Mouse (Mus musculus): Measurements from ENCODE around the gene Hif3a. TPM values are rescaled to one million over a fixed set of nuclear protein-coding genes. Genes with fewer than 3 reads are reported as not detected.
A peak's percentile ranks its signal among the peaks of the same experiment; 100 is the strongest.

Gene Hif3a
- polyA plus RNA-seq, 1 experiment, result 0.68 TPM

- no peak for TF ChIP-seq POLR2A (IDR thresholded peaks at IDR 0.05; ENCODE audit: low read depth, low read length)
- TF ChIP-seq CTCF (IDR thresholded peaks at IDR 0.05; ENCODE audit: extremely low read depth, insufficient read length, insufficient replicate concordance, low read depth, low read length), result no peak
- H3K27ac ChIP-seq (ENCODE audit: insufficient read depth, low read depth, low read length), result no peak overlapping the region
- H3K4me1 ChIP-seq (ENCODE audit: control insufficient read depth, insufficient read depth, insufficient read length, low read length), result peaks cover 13% of the 10 kb centered on the region; the same call in 1 of the 2 replicates
- H3K36me3 ChIP-seq (ENCODE audit: control insufficient read depth, insufficient read depth, low read length), result peaks cover 89% of the 10 kb centered on the region
- H3K27me3 ChIP-seq (ENCODE audit: control insufficient read depth, insufficient read depth, low read length), result no peaks in the 10 kb centered on the region
- no peak overlapping the region for H3K4me3 ChIP-seq (ENCODE audit: low read depth, low read length)
- 69% methylated on average over 5 of the region's 5 CpGs for WGBS
These were observed 52.2 kb downstream of the Hif3a start for GRCm38 (mm10) chr7:17010010-17010347.

GRCm38 (mm10) chr7:17009326-17010009 lies 52.8 kb downstream of the Hif3a start:
- Histone ChIP-seq H3K4me3 (ENCODE audit: low read depth, low read length) (no peak overlapping the region), H3K27ac (ENCODE audit: insufficient read depth, low read depth, low read length) (no peak overlapping the region), H3K4me1 (ENCODE audit: control insufficient read depth, insufficient read depth, insufficient read length, low read length) (peaks cover 14% of the 10 kb centered on the region; the same call in 1 of the 2 replicates), H3K27me3 (ENCODE audit: control insufficient read depth, insufficient read depth, low read length) (no peaks in the 10 kb centered on the region), H3K36me3 (ENCODE audit: control insufficient read depth, insufficient read depth, low read length) (peaks cover 88% of the 10 kb centered on the region)
- no peak for TF ChIP-seq POLR2A (IDR thresholded peaks at IDR 0.05; ENCODE audit: low read depth, low read length)
- TF ChIP-seq CTCF (IDR thresholded peaks at IDR 0.05; ENCODE audit: extremely low read depth, insufficient read length, insufficient replicate concordance, low read depth, low read length), result no peak
- 84% methylated on average over 16 of the region's 16 CpGs for WGBS

GRCm38 (mm10) chr7:17007300-17007699 lies 54.9 kb downstream of the Hif3a start:
- Histone ChIP-seq H3K4me3 (ENCODE audit: low read depth, low read length) (no peak overlapping the region), H3K27me3 (ENCODE audit: control insufficient read depth, insufficient read depth, low read length) (no peaks in the 10 kb centered on the region), H3K4me1 (ENCODE audit: control insufficient read depth, insufficient read depth, insufficient read length, low read length) (peaks cover 28% of the 10 kb centered on the region), H3K36me3 (ENCODE audit: control insufficient read depth, insufficient read depth, low read length) (peaks cover 76% of the 10 kb centered on the region), H3K27ac (ENCODE audit: insufficient read depth, low read depth, low read length) (peak overlapping the region; percentile 62)
- WGBS, result 46% methylated on average over 4 of the region's 4 CpGs
- TF ChIP-seq POLR2A (IDR thresholded peaks at IDR 0.05; ENCODE audit: low read depth, low read length), result no peak
- peak; percentile 80; the same call in 1 of the 2 replicates for TF ChIP-seq CTCF (IDR thresholded peaks at IDR 0.05; ENCODE audit: extremely low read depth, insufficient read length, insufficient replicate concordance, low read depth, low read length)

GRCm38 (mm10) chr7:17004716-17005115 lies 57.5 kb downstream of the Hif3a start:
- no peaks in the 10 kb centered on the region for H3K27me3 ChIP-seq (ENCODE audit: control insufficient read depth, insufficient read depth, low read length)
- no peak overlapping the region; the same call in 1 of the 2 replicates for H3K27ac ChIP-seq (ENCODE audit: insufficient read depth, low read depth, low read length)
- H3K36me3 ChIP-seq (ENCODE audit: control insufficient read depth, insufficient read depth, low read length), result peaks cover 53% of the 10 kb centered on the region
- WGBS, result 25% methylated on average over 7 of the region's 7 CpGs
- H3K4me3 ChIP-seq (ENCODE audit: low read depth, low read length), result no peak overlapping the region
- TF ChIP-seq CTCF (IDR thresholded peaks at IDR 0.05; ENCODE audit: extremely low read depth, insufficient read length, insufficient replicate concordance, low read depth, low read length) (no peak), POLR2A (IDR thresholded peaks at IDR 0.05; ENCODE audit: low read depth, low read length) (no peak)
- H3K4me1 ChIP-seq (ENCODE audit: control insufficient read depth, insufficient read depth, insufficient read length, low read length), result peaks cover 28% of the 10 kb centered on the region

GRCm38 (mm10) chr7:17003230-17003960 lies 58.8 kb downstream of the Hif3a start:
- H3K27ac ChIP-seq (ENCODE audit: insufficient read depth, low read depth, low read length), result peak overlapping the region; percentile 88
- H3K4me3 ChIP-seq (ENCODE audit: low read depth, low read length), result no peak overlapping the region
- no peaks in the 10 kb centered on the region for H3K27me3 ChIP-seq (ENCODE audit: control insufficient read depth, insufficient read depth, low read length)
- WGBS, result 22% methylated on average over 7 of the region's 7 CpGs
- H3K4me1 ChIP-seq (ENCODE audit: control insufficient read depth, insufficient read depth, insufficient read length, low read length), result peaks cover 28% of the 10 kb centered on the region
- TF ChIP-seq CTCF (IDR thresholded peaks at IDR 0.05; ENCODE audit: extremely low read depth, insufficient read length, insufficient replicate concordance, low read depth, low read length) (no peak), POLR2A (IDR thresholded peaks at IDR 0.05; ENCODE audit: low read depth, low read length) (no peak)
- peaks cover 43% of the 10 kb centered on the region for H3K36me3 ChIP-seq (ENCODE audit: control insufficient read depth, insufficient read depth, low read length)

- Histone ChIP-seq H3K27ac (ENCODE audit: insufficient read depth, low read depth, low read length) (peak overlapping the region; percentile 88), H3K4me1 (ENCODE audit: control insufficient read depth, insufficient read depth, insufficient read length, low read length) (peaks cover 26% of the 10 kb centered on the region), H3K36me3 (ENCODE audit: control insufficient read depth, insufficient read depth, low read length) (peaks cover 35% of the 10 kb centered on the region), H3K27me3 (ENCODE audit: control insufficient read depth, insufficient read depth, low read length) (no peaks in the 10 kb centered on the region), H3K4me3 (ENCODE audit: low read depth, low read length) (no peak overlapping the region)
- 7% methylated on average over 7 of the region's 7 CpGs for WGBS
- TF ChIP-seq CTCF (IDR thresholded peaks at IDR 0.05; ENCODE audit: extremely low read depth, insufficient read length, insufficient replicate concordance, low read depth, low read length) (peak; percentile 94; the same call in 1 of the 2 replicates), POLR2A (IDR thresholded peaks at IDR 0.05; ENCODE audit: low read depth, low read length) (no peak)
These were observed 59.6 kb downstream of the Hif3a start for GRCm38 (mm10) chr7:17002375-17003195.

All from small intestine, adult 2 months (tissue).